Mouse (Mus musculus) kidney, postnatal 14 days (tissue): ENCODE results near the gene Nudt15.

Experiments
- DNase-seq: peaks from one replicate; pipeline ENCODE4 v3.0.0; 2022; ENCODE audit warnings: mixed read lengths

Gene Nudt15

GRCm38 (mm10) chr14:73507702-73508376 is 40.2 kb downstream of the Nudt15 start:
- no peak for DNase-seq

GRCm38 (mm10) chr14:73507200-73507599 is 40.8 kb downstream of the Nudt15 start:
- no peak for DNase-seq

- no peak for DNase-seq
Measured at GRCm38 (mm10) chr14:73506283-73506682, 41.8 kb downstream of the Nudt15 start.

- no peak for DNase-seq
Measured at GRCm38 (mm10) chr14:73503237-73503933, 44.7 kb downstream of the Nudt15 start.

GRCm38 (mm10) chr14:73502591-73503184 is 45.4 kb downstream of the Nudt15 start:
- no peak for DNase-seq

GRCm38 (mm10) chr14:73501721-73502120 is 46.3 kb downstream of the Nudt15 start:
- DNase-seq = no peak

GRCm38 (mm10) chr14:73501283-73501682 is 46.8 kb downstream of the Nudt15 start:
- DNase-seq = no peak

GRCm38 (mm10) chr14:73495753-73496152 is 52.3 kb downstream of the Nudt15 start:
- DNase-seq = no peak

GRCm38 (mm10) chr14:73494122-73494521 is 53.9 kb downstream of the Nudt15 start:
- no peak for DNase-seq

GRCm38 (mm10) chr14:73493356-73493755 is 54.7 kb downstream of the Nudt15 start:
- no peak for DNase-seq

- DNase-seq = no peak
Measured at GRCm38 (mm10) chr14:73486641-73487040, 61.4 kb downstream of the Nudt15 start.

- no peak for DNase-seq
Measured at GRCm38 (mm10) chr14:73484366-73485110, 63.5 kb downstream of the Nudt15 start.

GRCm38 (mm10) chr14:73483516-73484229 is 64.4 kb downstream of the Nudt15 start:
- no peak for DNase-seq

- DNase-seq = no peak
Measured at GRCm38 (mm10) chr14:73479771-73480170, 68.3 kb downstream of the Nudt15 start.

- no peak for DNase-seq
Measured at GRCm38 (mm10) chr14:73478321-73478720, 69.7 kb downstream of the Nudt15 start.

GRCm38 (mm10) chr14:73477077-73477476 is 71.0 kb downstream of the Nudt15 start:
- no peak for DNase-seq

GRCm38 (mm10) chr14:73476361-73476934 is 71.6 kb downstream of the Nudt15 start:
- no peak for DNase-seq

GRCm38 (mm10) chr14:73475506-73475905 is 72.5 kb downstream of the Nudt15 start:
- peak; percentile 58 for DNase-seq

- peak; percentile 71 for DNase-seq
Measured at GRCm38 (mm10) chr14:73474636-73475093, 73.4 kb downstream of the Nudt15 start.

GRCm38 (mm10) chr14:73473670-73474460 is 74.2 kb downstream of the Nudt15 start:
- DNase-seq = peak; percentile 79

- DNase-seq = no peak
Measured at GRCm38 (mm10) chr14:73472205-73472604, 75.8 kb downstream of the Nudt15 start.
